Mouse (Mus musculus): ENCODE measurements around the gene Tpra1.
A peak's percentile ranks its signal among the peaks of the same experiment; 100 is the strongest.

Gene Tpra1

DNA sequence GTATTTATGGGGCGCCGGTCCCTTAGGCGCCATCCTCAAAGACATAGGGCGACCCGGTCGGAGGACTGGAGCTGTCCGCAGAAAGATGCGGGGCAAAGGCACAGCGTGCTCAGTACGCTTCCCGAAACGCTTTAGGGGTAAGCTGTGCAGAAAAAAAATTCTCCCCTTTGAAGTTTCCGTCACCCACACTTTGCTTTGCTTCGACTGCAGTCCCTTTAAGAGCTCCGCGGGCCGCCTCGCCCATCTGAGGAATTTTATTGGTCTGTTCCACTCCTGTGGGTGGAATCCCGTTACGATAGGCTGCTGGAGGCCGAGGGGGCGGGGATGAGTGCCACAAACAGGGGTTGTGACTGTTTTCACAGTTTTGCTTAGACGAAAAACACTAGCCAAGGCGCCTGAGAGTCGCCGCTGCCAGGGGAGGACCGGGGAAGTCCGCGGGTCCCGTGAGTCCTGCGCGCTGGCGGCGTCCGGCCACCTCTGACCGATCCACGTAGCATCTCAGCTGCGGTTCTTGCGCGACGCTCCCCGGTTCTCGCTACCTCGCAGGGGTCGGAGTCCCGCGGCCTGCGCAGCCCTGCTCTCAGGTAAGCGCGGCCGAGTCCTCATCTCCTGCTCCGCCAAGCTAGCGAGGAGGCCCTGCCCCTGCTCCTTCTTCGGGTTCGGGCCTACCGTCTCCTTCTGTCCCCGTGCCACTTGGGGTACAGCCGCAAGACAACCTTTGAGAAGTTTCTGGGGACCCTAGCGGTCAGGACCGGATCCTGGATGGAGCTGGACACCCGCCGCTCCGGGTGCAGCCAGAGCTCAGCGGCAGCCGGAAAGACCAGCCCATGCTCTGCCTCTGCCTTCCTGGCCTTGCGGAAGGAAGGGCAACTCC lies at the start of gene Tpra1:
Tpra1 (plus strand) TSS at position 305 of the 874 bp plus-strand sequence.
- peak; percentile 86 for DNase-seq (ENCODE audit: low read depth, low spot score)

DNA sequence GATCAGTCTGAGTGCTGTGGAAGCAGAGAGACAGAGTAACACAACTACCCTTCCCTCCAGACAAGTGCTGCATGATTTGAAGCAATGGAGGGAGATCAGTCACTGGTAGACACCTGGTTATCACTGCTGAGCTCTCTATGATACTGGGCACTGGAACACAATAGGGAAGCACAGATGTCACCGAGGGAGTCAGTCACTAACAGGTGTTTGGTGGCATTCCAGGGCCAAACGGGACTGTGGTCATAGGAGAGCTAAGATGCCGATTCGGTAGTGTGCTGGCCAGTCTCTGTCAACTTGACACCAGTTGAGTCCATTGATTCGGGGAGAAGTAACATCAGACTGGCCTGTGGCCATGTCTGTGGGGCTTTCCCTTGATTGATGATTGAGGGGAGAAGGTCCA lies 47.5 kb upstream of the Tpra1 start:
- DNase-seq (ENCODE audit: low read depth, low spot score) = no peak

DNA sequence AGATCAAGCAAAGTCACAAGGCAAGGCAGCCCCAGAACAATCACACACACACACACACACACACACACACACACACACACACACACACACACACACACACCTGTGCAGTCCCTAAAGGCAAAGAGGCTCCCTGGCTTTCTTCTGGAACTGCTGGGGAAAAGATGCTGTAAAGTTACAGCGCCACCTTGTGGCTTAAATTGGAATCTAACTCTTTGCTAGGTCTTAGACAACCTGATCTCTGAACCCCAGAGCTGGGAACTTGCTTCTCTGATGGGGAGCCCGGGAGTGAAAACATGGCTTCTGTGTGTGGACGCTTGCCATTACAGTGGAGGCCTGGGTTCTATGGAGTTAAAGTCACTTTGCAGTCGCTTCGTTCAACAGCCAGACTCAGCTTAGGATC lies 46.4 kb upstream of the Tpra1 start:
- DNase-seq (ENCODE audit: low read depth, low spot score) = peak; percentile 73

DNA sequence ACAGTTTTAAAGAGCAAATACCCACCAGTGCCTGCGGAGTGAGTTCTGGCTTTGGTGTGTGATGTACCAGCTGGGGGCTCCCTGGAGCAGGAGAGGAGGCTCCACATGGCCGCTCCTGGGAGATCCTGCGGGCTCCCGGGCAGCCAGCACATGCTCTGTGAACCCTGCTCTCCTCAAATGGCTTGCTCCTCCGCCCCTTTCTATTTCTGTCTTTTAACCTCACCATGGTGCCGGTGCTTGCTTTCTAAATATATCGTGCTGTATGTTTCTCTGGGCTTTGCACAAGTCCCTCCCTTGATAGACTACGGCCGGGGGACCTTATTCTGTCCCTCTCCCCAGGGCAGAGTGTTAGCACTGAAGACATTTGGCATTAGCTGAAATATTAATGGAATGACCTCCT lies 44.8 kb upstream of the Tpra1 start:
- no peak for DNase-seq (ENCODE audit: low read depth, low spot score)

DNA sequence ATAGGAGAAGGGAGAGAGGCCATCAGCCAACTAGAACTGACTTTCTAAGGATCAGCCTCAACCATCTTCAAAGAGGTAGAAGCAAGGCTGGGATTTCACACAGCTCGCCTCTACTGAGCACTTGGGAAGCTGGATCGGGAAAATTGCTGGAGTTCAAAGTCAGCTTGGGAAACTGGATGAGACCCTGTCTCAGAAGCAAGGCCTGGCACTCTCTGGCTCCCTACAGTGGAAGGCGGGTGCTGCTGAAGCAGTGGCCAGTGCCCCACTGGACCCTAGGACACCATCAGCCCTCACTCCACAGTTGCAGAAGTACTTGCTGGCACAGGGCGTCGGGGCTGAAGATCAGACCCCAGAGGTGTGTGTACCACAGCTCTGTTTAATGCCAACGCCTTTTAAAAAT lies 44.2 kb upstream of the Tpra1 start:
- no peak for DNase-seq (ENCODE audit: low read depth, low spot score)

DNA sequence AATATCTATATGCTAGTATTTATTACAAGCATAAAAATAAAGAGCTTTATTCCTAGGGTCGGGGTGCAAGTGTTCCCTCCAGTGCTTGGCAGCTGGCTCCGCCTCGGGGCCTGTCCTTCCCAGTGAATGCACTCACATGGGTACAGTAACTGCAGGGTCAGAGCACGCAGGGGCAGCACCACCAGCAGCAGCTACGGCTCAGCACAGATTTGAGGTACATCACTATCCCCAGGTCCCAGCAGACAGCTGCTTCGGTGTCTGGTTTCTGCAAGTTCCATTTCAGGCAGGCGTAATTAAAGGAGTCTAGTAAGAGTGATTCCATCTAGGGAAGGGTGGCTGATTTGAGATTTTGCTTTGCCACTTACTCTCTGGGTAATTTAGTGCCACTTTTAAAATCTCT lies 43.7 kb upstream of the Tpra1 start:
- no peak for DNase-seq (ENCODE audit: low read depth, low spot score)

DNA sequence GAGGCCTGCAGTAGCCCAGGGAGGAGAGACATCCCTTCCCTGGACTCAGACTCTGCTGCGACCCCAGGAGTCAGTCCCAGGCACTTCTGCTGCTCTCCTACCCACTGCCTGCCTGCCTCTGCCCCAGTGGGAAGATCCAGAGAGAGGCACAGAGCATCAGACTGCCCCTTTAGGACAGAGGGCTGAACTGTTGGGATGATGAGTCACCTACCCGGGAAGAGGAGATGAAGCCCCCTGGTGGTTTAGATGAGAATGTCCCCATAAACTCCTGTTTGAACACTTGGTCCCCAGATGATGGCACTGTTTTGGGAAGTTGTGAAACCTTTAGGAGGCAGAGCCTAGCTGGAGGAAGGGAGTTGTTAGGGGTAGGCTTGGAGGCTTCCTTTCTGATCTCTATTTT lies 41.1 kb upstream of the Tpra1 start:
- DNase-seq (ENCODE audit: low read depth, low spot score) = peak; percentile 64

DNA sequence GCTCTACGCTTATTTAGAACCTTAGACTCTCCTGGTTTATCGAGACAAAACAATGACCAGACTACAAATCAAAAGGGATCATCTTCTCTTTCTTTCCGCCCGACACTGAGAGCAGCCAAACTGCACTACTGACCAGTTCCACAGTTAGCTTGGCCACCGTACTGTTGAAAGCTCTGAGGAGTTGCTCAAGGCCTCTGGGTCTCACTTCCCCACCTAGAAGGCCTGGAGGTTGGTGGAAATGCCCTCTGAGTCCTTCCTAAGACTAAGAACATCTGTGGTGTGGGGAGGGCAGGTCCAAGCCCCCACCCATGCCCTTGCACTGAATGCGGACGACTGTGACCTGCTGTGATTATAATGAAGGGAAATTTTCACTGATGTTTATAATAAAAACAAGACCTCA lies 36.3 kb upstream of the Tpra1 start:
- no peak for DNase-seq (ENCODE audit: low read depth, low spot score)

DNA sequence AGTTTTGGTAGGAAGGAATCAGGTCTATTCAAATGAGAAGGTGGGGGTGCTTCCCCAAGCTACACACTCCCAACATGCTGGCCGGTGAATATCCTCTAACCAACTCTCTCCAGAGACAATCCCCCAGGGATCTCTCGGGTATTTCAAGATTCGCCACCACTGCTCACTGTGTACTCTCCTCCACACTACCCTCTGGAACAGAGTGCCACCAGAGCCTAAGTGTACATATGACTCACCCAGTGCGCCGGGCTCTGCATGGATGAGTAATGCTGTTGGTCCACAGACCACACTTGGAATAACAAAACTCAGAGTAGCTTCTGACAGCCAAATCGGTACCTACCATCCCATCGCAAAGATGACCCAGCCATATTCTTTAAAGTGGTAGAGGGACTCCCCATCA lies 32.6 kb upstream of the Tpra1 start:
- no peak for DNase-seq (ENCODE audit: low read depth, low spot score)

DNA sequence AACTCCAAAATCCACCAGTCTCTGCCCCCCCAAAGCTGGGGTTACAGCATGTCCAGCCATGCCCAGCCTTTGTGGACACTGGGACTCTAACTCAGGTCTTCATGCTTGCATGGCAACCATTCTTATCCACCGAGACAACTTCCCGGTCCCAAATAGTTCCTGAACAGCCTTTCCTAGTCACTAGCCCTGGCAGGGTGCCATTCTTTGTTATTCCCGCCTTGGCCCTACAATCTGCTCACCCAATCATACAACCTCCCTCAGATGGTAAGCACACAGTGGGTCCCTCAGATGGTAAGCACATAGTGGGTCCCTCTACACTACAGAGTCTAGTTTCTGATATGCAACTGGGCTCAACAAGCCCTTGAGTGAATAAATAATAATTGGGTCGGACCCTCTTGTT lies 31.5 kb upstream of the Tpra1 start:
- no peak for DNase-seq (ENCODE audit: low read depth, low spot score)

DNA sequence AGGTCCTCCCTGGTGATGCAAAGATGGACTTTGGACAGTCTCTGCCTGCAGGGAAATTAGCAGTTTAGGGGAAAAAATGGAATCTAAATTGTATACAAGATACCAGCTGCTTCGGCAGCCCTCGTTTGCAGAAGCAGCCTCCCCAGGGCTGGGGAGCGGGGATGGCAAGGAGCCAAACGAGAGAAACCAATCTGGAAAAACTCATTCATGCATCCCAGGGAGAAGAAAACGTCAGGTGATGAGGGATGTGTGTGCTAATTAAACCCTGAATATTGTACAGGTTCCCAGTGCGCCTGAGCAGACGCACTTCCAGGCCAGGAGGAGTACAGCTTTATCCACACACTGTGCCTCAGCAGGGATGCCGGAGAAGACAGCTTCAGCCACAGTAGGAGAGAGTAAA lies 30.5 kb upstream of the Tpra1 start:
- no peak for DNase-seq (ENCODE audit: low read depth, low spot score)

DNA sequence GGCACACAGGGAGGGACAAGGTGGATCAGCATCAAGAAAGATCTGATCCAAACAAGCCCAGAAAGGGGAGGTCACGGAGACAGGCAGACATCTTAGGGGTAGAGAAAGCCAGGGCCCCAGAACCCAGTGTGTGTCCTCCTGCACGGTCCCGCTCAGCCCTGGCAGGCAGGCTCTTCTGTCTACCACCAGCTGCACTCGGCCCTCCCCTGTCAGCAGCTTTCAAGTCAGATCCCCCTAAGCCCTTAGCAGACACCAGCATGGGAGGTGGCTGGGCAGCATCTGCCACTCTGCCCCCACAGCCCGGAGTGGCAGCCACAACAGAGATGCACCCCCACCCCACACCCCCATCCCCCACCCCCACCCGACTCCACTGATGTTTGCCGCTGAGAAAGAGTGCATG lies 29.2 kb upstream of the Tpra1 start:
- DNase-seq (ENCODE audit: low read depth, low spot score) = peak; percentile 70

DNA sequence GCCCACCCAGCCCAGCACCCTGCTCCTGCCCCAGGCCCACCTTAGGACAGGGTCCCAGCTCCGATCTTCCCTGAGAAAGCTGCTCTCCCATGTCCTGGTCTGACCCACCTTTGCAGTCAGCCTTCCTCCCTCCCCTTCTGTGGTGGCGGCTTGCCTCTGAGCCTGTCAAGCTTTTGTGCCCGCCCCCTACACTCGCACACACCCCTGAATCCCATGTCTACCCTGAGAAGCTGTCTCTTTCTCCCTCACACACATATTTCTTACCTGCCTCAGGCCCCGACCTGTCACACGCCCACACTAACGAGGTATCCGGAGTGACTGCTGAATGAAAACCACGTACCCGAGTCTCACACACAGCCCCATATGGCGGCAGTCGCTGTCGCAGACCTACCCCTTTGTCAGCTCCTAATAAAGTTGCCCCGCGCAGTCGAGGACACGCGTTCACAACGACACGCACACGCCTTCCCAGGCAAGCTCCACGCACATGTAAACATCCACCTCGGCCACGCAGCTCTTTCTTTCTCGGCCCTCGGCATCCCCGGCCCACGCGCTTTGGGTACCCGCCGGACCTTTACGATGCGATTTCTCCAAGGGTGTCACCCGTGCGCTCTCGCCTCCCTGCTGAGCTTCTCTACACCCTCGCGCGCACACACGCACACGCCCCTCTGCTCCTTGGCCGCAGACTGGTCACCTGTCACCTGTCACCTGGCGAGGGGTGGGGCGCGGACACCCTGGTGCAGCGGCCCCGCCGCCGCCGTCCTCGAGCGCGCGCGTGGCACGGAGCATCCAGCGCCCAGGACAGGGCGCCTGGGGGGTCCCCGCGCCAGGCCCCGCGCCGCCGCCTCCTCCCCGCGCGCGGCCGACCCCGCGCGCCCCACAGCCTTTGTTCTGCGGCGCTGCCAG lies 27.8 kb upstream of the Tpra1 start:
- peak; percentile 54 for DNase-seq (ENCODE audit: low read depth, low spot score)

DNA sequence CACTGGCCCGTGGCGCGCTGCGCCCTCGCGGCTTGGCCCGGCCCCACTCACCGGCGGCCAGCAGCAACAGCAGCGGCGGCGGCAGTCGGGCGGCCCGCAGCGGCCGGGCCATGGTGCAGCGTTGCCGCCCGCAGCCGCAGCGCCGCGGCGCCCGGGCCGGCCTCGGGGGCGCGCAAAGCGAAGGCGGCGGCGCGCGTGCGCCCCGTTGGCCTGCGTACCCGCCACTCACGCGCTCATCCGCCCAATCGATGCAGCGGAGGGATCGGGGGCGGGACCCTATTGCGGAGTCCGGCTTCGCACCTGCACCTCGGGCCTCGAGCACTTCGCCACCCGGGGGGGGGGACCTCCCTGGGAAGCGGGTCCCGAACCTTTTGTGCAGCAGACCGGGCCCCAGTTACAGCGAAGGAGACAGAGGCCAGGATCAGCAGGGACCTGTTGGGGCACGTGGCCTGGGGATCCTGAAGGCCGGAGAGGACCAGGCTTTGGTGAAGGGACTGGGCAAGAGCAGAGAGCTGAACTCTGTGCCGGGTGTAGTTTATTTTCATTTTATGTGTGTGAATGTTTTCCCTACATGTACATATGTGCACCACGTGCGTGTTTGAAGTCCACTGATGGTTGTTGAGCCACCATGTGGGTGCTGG lies 27.1 kb upstream of the Tpra1 start, which contains the start of gene Podxl2:
Podxl2 (minus strand) TSS at position 177 of the 641 bp plus-strand sequence.
- DNase-seq (ENCODE audit: low read depth, low spot score) = peak; percentile 76

DNA sequence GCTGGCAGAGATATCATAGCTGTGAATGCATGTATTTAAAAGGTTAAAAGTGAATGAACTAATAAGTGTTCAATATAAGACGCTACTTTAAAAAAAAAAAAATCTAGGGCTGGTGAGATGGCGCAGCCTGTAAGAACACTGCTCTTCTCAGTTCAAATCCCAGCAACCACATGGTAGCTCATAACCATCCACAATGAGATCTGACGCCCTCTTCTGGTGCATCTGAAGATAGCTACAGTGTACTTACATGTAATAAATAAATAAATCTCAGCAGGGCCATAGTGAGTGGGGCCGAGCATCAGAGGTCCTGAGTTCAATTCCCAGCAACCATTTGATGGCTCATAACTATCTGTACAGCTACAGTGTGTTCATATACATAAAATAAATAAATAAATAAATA lies 22.6 kb upstream of the Tpra1 start:
- no peak for DNase-seq (ENCODE audit: low read depth, low spot score)

DNA sequence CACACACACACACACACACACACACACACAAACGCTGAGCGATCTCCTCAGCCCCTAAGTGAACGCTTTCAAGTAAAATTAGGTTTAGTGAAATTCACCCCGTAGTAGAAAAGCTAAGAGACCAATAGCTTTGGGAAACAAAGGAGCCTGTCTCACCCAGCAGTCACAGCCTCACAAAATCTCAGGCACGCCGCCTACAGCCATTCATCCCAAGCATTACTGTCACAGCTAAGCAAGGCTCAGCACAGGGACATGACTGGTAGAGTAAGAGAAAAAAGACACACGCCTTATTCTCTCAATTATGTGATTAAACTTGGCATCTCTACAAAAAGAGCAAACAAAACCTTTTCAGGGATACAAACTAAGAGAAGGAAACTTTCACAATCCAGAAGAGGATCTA lies 20.7 kb upstream of the Tpra1 start:
- no peak for DNase-seq (ENCODE audit: low read depth, low spot score)

DNA sequence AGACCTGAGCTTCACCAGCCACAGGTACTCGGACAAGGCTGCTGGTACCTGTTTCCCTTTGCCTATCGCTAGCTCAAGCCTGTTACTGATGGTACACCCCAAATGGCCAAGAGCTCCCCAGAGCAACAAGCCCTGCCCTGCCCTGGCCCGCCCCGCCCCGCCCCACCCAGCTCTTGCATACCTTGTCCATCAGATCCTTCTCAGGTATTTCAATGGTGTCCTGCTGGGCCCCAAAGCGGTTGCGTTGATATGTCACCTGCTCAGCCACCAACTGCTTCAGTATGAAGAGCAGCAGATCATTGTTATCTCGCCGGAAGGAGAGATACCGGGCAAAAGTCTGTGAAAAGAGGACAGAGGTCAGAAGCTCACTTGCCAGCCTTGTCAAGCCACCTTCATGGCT lies 17.9 kb upstream of the Tpra1 start:
- no peak for DNase-seq (ENCODE audit: low read depth, low spot score)

DNA sequence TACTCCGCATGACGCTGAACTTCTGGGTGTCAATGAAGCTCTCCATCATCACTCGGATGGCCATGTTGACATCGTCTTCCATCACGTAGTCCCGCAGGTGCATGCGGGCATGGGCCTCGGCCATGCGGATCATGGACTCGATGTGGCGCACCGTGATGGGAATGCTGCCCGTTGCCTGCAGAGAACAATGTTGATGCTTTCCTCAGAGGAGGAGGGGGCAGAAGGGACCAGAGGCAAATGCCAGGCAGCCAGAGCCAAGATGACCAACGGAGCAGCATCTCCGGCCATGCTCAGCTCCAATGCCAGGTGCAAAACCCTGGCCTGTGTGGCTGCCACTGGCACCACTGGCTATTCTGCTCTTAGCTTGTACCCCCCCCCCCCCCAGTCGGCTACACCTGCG lies 17.4 kb upstream of the Tpra1 start:
- no peak for DNase-seq (ENCODE audit: low read depth, low spot score)

DNA sequence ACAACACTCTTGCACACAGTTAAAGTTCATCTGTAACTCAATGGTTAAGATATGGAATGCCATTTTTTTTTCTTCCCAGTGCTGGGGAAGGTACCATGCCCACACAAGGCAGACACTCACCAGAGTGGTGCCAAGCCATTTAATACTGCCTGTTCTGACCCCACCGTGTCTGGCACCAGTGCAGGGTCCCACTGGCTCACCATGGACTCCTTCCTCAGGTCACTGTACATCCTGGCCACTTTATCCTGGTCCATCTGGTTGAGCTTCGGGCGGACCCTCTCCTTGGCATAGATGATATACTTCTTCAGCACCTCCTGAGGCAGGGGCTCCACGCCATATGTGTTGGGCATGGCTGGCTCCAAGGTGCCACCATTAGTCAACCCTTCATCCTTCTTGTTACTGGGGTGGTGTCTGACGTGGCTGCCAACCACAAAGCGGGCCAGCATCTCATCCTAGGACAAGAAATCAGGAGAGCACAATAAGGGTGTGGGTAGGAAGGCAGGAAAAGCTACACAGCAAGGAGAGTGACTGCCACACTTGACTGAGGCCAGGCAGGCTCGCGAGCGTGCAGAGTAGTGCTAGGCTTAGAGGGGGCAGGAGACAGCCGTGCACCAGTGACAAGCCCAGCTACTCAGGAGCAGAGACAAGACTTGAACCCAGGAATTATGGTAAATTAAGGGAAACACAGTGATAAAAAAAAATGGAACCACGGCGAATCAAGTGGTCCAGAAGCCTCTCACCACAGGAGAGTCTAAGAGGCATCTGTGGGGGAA lies 16.2 kb upstream of the Tpra1 start:
- no peak for DNase-seq (ENCODE audit: low read depth, low spot score)

DNA sequence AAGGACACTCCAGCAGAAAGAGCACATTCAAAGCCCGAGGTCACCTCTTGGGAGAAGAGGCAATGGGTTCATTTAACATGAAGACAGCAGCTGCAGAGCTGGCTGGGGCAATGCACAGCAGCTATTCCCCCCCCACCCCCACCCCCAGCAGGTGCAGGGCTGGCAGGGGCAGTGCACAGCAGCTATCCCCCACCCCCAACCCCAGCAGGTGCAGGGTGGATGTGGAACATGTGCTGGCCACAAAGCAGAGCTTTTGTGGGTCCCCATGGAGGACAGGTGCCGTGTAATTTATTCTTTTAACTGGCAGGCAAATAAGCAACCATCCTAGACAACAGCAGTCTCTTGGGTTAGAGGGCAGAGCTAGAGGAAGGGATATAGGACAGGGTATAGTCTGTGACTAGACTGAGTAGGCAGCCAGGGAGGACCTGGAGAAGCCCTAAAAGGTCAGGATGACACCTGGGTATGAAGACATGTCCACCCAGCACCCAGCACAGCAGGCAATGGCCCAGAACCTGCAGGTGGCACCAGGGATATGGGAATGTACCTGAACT lies 15.6 kb upstream of the Tpra1 start:
- DNase-seq (ENCODE audit: low read depth, low spot score) = no peak

DNA sequence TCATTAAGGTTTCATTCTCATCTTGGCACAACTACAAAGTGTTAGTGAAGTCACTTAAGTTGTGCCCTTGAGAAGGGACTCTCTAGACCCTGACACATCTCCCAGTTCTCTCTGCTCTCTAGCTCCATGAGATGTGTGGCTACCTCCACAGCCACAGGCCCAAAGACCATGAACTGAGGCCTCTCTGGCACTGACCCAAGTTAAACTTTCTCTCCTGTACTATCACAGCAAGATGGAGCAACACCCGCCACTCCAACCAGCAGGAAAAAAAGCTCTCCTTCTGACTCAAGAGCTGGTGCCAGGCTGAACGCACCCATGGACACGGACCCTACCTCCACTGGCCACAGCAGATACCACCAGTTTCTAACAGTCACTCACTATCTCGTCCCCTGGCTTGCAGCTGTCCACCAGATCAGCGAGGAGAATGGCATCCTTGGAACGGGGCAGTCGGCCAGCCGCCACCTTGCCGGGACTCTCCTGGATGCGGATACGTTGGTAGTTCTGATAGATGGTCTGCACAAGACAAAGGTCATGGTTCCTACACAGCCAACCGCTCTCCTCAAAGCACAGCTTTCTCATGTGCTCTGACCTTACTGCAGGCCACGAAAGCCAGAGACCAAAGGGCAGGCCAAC lies 12.5 kb upstream of the Tpra1 start:
- no peak for DNase-seq (ENCODE audit: low read depth, low spot score)

All from retina, postnatal 7 days (tissue).